Mouse (Mus musculus) telencephalon, adult 2 months (tissue): ENCODE data around the gene Lyg2.

Experiments used
- DNase-seq: peaks from one replicate; pipeline ENCODE4 v3.0.0-alpha.2; 2011; ENCODE audit warnings: low read depth, low spot score

The Lyg2 gene

DNA sequence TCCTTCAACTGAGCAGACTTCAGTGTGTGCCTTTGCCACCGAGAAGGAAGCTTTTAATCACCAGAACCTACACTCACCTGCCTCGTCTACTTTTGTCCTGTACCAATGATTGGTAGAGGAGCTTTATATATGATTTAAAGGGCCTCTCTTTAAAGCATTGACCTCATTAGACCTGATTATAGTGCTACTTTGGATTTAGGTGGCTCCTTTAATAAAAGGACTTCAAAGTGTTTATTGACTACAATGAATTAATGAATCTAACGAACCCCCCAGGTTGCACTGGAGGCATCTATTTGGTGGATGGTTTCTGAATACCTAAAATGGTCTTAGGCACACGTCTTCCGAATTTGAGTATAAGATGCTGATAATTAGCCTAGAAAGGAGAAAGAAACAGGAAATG is at the start of gene Lyg2:
Lyg2 (minus strand) TSS at position 101 of the 400 bp plus-strand sequence.
- DNase-seq: no peak

DNA sequence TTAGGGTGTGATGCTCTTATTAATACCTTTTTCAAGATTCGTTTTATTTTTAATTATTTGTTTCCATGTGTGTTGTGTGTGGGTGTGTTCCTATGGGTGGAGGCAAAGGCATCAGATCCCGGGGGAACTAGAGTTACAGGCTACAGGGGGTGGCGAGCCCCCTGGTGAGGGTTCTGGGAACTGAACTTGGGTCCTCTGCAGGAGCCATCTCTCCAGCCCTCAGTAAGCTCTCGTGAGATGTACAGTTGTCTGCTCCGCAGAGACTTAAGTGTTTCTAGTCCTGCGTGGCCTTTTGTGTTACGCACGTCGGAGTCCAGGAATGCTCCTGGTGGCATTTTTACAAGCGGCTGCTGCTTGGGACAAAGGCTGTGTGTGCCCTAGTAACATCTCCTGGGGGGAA is 49.3 kb upstream of the Lyg2 start:
- no peak for DNase-seq

DNA sequence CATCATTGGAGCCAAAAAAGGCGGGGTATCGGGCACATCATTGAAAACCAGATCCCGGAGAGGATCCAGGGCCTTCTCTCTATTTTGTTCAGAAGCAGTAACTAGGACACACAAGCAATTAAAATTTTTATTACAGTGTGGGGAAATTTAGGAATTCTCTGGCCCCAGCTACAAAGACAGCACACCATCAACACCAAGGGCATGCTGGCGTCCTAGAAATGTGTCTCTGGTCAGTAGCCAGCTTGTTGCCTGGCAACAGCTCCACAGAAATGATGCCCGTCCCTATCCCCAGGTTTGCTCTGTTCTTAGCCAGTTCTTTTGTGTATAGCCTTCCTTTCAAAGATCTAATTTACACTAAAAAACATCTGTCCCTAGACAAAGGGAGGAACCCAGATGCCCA is 43.2 kb upstream of the Lyg2 start:
- DNase-seq: no peak

DNA sequence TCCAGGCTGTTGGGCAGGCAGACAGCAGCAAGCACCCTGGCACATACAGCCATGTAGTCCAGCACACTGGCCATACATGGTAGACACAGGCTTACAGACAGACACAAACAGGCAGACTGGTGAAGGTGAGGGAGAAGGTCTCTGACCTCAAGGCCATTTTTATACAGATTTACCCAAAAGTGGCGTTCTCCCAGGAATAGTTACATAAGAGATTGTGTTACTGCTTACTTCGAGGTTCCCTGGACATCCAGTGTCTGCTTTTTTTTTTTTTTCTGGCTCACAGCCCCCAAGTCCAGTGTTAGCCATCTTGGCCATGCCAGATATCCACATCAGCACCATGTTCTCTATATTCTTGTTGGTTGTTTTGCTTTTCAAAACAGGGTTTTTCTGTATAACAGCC is 42.2 kb upstream of the Lyg2 start:
- no peak for DNase-seq

DNA sequence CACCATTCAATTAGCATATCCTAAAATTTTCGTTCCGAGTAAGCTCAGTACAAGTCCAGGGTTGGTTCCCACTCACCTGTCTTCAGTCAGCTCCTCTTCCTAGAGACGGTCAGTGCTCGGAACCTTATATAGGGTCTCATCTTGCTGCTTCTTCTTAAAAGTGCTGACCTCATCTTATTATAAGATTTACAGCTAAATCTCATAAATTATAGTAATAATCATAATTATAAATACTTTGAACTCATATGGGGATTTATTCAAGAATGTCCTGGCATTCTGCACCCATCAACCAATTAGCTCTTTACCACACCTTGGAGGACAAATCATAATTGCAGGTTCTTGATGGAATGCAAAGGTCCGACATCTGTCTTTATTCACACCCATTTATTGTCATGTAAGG is 41.4 kb upstream of the Lyg2 start, which contains the start of gene Lyg1:
Lyg1 (minus strand) TSS at position 101 of the 400 bp plus-strand sequence.
- no peak for DNase-seq

DNA sequence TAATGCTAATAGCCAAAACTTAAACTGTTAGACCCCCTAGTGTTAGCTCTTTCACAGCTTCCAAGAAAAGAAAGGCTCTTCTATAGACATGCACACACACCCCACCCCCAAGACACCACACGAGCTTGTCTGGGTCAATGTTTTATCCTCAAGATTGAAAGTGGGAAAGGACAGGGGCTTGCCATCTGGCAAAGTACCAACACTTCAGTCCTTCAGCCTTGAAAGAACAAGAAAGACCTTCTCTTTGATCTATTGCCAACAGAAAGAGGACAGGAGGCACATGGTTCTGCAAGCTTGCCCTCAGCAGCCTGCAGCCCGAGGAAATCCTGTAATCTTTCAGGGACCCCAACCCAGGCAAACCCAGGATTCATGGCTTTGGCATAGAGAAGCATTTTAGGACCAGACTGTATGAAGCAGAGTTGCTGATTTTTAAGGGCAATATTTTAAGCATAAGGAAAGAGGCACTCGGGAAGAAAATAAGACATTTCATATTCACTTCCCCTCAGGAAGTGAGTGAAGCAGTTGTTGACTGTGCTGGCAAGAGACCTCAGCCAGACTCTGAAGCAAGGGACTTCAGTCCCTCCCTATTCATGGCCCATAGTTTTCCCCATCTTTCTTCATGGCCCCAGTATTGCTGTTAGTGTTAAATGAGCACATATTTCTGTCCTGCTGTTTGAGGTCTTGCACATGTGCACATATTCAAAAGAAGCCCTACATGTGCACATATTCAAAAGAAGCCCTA is 40.6 kb upstream of the Lyg2 start:
- DNase-seq: no peak

DNA sequence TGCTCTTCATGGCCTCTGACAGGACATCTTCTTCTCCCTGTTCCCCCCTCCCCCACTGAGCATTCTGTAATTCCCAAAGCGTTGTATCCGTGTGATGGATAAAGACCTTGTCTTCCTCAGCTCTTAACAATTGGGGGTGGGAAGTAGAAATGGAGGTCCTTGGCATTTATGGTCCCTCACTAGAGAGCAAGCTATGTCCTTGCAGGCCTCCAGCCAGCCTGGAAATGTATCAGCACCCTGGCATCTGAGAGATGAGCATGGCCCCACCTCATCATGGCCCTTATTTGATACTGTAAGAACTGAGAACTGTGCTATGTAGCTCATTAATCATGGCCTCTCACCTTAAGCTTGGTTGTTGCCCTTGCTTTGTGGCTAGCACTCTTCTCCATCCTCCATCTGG is 39.0 kb upstream of the Lyg2 start:
- DNase-seq: no peak

DNA sequence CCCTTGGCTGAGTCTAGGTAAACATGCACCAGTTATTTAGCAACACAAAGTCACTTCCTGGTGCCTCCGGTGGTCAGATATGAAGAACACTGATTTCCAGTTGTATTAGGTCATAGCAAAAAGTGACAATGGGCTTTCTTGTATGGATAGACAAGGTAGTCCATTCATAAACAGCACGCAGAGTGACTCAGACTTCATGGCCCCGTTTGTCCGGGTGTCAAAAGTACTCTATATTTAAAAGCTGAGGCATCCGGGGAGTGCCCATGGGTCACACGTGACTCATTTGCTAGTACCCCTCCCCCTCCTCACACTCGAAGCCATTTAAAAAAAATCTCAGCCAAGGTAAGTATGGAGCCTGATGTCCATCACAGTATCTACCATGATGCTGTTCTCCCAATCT is 38.5 kb upstream of the Lyg2 start:
- DNase-seq: no peak

DNA sequence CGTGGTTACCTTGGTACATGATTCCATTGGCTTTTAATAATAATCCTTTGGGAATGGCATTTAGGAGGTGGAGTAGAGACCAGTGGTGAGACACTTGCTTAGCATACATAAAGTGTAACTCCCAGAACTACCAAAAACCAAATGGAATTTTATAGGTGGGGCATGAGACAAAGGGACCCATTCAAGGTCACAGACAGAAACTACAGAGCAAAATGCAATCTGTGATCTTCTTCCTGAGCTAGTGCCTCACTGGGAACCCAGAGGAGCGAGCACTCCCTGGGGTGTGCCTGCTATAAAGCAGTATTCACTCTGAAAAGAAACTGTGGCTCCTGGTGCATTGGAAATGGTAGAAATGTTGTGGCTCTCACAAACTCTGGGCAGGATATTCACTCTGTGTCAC is 32.6 kb upstream of the Lyg2 start:
- DNase-seq: no peak

DNA sequence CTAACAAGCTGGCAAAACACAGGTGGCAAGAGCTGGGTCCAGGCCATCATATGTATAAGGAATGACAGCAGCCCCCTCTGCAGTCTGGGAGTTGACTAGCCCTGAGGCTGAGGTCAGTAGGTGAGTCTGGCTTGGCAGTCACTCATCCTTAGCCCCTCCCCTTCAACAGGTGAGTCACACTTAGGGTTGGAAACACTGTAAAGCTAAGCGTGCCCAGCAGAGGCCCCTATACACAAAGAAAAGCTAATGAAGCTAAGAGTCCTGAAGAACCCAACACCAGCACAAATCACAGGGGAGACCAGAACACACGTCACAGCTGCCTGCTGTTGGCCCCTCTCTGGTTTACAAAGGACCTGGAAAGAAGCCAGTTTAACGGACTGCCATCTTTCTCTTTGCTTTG is 15.5 kb upstream of the Lyg2 start:
- DNase-seq: no peak

DNA sequence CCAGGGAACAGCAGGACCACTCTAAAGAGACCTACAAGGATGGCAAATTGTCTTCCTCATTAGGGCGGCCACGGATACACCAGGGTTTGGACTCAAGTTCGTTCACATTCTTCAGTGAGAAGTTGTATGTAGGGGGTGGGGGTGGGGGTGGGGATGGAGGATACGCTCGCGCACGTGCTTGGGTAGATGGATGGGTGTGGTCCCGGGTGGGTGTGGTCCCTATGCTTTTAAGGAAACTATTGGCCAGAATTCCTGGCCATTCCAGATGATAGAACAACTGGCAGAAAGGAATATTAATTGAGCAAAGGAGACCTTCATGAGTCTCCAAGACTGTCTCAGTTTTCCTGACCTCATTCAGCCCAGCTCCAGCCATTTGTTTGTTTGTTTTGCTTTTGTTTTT is 9.7 kb upstream of the Lyg2 start:
- no peak for DNase-seq

DNA sequence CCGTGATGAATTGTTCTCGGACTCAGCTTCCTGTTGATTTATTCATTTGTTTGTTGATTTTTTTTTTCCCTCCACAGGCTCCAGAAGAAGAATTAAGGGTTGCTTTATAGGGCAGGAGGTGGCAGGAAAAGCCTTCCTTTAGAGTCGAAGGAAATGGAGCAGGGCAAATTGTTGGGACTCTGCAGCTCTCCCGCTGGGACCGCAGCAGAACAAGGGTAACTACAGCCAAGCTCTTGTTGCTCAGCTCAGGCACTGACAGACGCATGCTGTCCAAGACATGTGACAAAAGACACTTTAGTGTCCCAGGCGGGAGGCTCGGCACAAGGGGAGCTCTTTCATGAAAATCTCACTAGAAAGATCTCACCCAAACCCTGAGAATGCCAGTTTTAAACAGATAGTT is 6.2 kb upstream of the Lyg2 start:
- no peak for DNase-seq

DNA sequence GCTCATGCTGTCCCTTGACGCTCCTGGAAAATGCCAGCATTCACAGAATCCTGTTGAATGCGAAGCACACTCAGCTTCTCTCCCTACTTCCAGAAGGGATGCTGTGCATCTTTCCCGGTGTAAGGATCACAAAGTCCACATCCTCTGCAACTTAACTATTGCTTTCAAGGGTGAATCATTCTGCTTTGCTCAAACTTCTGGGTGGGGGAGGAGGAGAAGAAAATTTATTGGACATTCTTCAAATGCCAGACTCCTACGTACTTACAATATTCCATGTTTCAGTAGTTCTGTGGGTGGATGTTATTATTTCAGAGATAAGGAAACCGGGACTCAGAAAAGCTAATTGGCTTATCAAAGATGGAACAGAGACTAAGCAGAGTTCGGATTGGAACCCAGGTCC is 1.8 kb upstream of the Lyg2 start:
- DNase-seq: peak; percentile 16

DNA sequence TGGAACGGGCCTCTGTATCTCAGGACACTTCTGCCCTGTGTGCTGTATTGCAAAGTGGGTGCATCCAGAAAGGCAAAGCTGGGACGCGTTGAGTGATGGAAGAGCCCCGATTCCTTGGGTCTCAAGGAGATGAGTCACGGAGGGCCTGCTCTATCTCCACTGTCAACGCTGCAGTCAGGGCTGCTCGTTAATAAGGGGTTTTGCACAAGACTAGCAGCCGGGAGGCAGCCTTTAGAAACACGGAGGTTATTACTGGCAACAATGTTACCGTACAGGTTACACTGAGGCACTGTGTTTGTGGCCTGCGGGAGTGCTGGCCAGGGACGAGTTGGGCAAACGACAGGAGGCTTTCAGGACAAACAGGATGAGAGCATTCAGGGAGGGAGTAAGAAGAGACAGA is 1.4 kb upstream of the Lyg2 start:
- no peak for DNase-seq

DNA sequence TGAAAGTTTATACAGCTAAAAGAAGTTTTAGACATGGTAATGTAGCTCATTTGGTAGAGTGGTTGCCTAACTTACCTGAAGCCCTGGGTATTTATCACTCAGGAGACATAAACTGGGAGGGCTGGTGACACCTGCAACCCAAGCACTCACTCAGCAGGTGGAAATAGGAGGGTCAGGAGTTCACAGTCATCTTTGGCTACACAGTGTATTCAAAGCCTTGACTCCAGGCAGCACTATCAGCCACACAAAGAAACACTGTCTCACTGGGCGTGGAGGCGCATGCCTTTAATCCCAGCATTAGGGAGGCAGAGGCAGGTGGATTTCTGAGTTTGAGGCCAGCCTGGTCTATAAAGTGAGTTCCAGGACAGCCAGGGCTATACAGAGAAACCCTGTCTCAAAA is 3.5 kb downstream of the Lyg2 start:
- no peak for DNase-seq

DNA sequence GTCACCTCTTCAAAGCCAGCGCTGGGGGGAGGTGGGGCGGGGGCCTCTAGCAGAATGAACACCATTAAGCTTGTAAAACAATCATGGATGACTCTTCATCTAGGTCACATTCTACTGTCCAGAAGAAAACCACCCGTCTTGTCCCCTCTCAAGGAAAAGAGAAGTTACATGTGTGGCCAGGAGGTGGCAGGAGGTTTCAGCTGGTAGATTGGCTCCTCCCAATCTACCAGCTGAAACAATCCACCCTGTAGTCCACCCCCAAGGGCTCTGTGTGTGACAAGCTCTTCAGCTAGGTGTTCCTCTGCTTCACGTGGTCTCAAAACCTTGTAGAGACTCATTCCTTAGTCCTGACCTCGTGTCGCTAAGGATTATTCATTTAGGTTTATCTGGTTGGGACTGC is 13.1 kb downstream of the Lyg2 start:
- peak; percentile 16 for DNase-seq

DNA sequence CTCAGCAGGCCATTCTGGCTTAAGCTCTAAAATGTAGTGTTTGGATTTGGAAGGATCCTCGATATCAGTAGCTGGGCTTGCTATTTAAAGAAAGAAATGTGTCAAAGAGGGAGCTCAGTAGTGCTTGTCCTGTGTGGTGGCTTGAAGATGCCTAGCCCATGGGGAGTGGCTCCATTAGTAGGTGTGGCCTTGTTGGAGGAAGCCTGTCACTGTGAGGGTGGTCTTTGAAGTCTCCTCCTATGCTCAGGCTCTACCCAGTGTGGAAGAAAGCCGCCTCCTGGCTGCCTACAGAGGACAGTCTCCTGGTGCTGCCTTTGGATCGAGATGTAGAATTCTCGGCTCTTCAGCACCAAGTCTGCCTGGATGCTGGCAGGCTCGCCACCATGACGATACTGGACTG is 16.0 kb downstream of the Lyg2 start:
- DNase-seq: no peak

DNA sequence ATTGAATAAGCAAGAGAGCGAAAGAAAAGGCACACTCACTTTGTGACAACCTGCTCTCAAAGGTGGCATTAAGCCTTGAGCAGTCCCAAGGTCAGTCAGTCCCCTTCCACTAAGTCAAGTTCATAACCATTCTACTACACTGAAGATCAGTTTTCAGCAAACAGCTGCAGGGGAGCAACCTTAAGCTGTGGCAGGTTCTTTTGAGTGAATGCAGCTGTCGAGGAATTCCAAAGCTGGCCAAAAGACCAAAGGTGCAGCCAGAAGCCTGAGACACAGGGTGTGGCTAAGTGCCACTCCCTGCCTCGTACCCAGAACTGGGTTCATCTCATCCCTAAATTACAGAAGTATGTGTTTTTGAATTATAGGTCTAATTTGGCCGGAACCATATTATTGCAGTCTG is 16.5 kb downstream of the Lyg2 start:
- DNase-seq: no peak

DNA sequence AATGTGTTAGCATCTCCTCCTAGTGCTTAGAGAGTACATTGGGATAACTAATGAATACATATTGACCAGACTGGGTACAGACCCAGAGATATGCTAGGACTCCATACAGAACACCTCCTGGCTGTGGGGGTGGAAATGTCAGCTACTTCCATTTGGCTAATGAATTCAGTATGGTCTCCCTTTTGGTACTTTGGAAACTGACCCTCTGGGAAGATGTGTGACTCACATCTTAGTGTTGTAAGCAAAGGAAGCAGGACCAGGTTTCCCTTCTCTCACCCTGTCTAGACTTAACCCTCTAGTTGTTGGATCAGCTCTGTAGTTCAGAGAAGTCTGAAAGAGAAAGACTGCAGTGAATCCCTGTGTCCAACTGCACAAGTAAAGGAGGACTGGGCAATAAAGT is 21.7 kb downstream of the Lyg2 start:
- no peak for DNase-seq

DNA sequence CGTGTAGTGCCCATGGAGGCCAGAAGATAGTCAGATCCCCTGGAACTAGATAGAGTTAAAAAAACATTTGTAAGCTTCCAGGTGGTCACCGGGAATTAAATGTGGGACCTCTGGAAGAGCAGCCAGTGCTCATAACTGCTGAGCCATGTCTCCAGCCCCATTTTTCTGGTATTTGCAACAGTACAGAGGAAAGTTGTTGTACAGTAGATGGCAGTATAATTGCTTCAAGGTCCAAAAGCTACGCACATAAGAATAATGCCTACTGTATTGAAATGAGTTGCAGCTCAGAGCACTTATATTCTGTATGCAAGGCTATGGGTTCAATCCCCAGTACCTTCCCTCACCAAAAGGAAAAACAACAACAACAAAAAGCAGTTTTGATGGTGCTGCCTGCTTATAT is 24.9 kb downstream of the Lyg2 start:
- no peak for DNase-seq

DNA sequence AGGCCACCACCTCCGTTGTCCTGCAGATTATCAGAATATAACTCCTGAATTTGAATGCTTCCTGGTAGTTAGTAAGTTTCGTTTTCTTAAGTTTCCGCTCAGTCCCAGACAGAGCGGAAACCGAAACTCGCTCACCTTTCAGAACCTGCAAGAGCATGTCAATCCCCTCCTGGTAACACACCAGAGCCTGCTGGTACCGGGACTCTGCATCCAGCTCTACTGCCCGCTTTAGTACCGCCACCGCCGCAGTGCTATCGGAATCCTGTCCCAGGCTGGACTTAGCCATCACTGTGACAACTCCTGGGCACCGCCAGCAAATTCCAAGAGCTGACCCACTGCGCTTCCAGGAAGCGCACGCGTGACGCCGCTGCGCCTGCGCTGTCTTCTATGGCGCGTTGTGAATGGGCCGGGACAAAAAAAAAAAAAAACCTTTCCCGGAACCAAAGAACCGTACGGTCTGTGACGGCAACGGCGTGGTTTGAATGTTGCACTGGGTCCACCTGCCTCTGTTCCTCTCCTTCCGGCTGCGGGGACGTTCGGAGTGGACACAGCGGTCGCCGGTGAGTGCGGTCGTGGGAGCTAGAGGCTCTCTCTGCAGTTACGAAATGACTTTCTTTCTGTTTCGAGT is 26.2 kb downstream of the Lyg2 start, which contains the start of the genes Mitd1 and Mrpl30:
Mitd1 (minus strand) TSS at position 387 of the 628 bp plus-strand sequence.
Mrpl30 (plus strand) TSS at position 453 of the 628 bp plus-strand sequence.
- peak; percentile 88 for DNase-seq

DNA sequence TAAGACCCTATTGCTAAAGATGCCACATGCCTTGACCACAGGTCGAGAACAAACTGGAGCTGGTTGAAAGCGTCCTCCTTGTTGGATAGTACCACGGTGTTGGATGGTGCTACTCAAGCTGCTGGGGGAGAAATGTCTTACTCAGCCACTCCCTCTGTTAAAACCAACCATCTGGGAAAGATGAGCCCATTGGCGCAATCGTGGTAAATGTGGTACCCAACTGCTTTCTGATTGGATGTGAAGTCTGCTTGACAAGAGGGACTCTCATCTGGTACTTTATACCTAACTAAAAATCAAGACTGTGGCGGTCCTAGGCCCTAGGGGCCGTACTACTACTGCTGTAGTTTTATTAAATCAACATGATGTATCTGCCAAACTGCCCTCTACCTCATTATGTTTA is 27.1 kb downstream of the Lyg2 start:
- DNase-seq: no peak

DNA sequence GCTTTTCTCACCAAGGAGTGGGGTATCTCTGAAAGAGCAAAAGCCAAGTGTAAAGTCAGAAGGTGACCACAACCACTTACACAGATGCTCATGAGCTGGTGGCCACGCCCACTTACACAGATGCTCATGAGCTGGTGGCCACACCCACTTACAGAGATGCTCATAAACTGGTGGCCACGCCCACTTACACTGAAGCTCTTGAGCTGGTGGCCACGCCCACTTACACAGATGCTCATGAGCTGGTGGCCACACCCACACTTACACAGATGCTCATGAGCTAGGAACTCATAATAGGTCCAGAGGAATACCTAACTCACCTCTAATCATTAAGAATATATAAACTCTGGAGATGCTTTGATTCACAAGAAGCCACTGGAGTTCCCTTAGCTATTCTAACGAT is 31.8 kb downstream of the Lyg2 start:
- DNase-seq: no peak
